Mouse (Mus musculus) left cerebral cortex, postnatal 25 days (tissue): ENCODE measurements around the gene Amy2a2. TPM values are rescaled to one million over a fixed set of nuclear protein-coding genes. Genes with fewer than 3 reads are reported as not detected.
"Not testable (repeated sequence)": the region's sequence is repeated elsewhere in the genome, so short reads cannot be mapped to it uniquely, and the experiment has no call there.

Source experiments
- DNase-seq, 2 experiments: peaks; one replicate each; pipeline ENCODE4 v3.0.0; 2022; ENCODE audit warnings: low spot score in 2 of 2, mixed read lengths in 1 of 2
- intact Hi-C: fragments of 180-260 bp; cut with DNase I; formaldehyde crosslinking; loops from one replicate; pipeline ENCODE4 v1.15.1; 2025
- total RNA-seq, 2 experiments: library from RNA; stranded (reverse); gene quantifications; 2 replicates each; pipeline ENCODE4 v1.2.3; 2021

Amy2a2 gene
- not detected for total RNA-seq

- DNase-seq, intact Hi-C loops: not testable (repeated sequence)
Measured at GRCm38 (mm10) chr3:113356558-113356957, at the start of gene Amy2a2. Gene Amy2a2, minus strand, starts transcription at chr3:113356658.

- intact Hi-C loops: not testable (repeated sequence)
Measured at GRCm38 (mm10) chr3:113345484-113345883, 11.0 kb downstream of the Amy2a2 start.

GRCm38 (mm10) chr3:113323952-113324351, 32.5 kb downstream of the Amy2a2 start, which contains the start of gene Amy2a3:
Gene Amy2a3, minus strand, starts transcription at chr3:113324052.
- not testable (repeated sequence) for DNase-seq

More at GRCm38 (mm10) chr3:113345484-113345883, 11.0 kb downstream of the Amy2a2 start:
- not testable (repeated sequence) for DNase-seq

GRCm38 (mm10) chr3:113312937-113313336, 43.5 kb downstream of the Amy2a2 start:
- intact Hi-C loops, DNase-seq: not testable (repeated sequence)

More at GRCm38 (mm10) chr3:113323952-113324351, 32.5 kb downstream of the Amy2a2 start, which contains the start of gene Amy2a3:
- intact Hi-C loops: not testable (repeated sequence)

Other genes with a start within 250 kb of the Amy2a2 start
- gene Amy2a5, start 97.8 kb downstream of the Amy2a2 start, total RNA-seq: not detected
- gene Amy2a4, start 65.2 kb downstream of the Amy2a2 start, total RNA-seq: not detected
- gene Amy2a3, start 32.6 kb downstream of the Amy2a2 start, total RNA-seq: not detected
- not detected for gene Amy2a1, start 175.8 kb upstream of the Amy2a2 start, total RNA-seq